Mouse (Mus musculus) fibroblast of lung, adult 2 months (primary cell): ENCODE measurements around the gene Ube2h.

Experiments used
- DNase-seq: peaks from one replicate; pipeline ENCODE4 v3.0.0-alpha.2; 2011; ENCODE audit warnings: low read depth

Ube2h gene

DNA sequence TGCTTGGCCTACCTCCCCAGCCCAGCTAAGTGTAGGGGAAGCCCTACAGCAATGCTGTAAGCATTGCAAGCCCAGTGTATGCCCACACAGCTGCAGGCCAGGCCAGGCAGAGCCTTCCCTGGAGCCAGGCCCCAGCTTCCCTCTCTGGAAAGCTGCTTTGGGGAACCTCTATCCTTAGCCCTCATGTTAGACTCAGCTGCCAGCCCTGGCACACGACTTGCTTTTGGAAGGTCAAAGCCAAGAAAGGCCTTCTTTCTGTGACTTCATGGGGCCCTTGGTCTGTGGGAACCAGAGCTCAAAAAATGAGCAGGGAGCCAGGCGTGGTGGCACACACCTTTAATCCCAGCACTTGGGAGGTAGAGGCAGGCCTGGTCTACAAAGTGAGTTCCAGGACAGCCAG lies 142.7 kb downstream of the Ube2h start:
- no peak for DNase-seq
